Comparison of ENCODE assay signal across 25 mouse cellular contexts in genomic region chr4:56723237-56723636, GRCm38 (mm10). TPM values are rescaled to one million over a fixed set of nuclear protein-coding genes. Genes with fewer than 3 reads are reported as not detected.
"Had no signal": no experiment of that assay in that cellular context is flagged by ENCODE, and none has a peak within 500 bp of the region (broad histone marks: within the 10 kb centered on the region; RNA-seq: fewer than 3 reads in every experiment).

No protein-coding gene starts in this region.

- ATAC-seq: intestine, embryonic 15.5 days; liver, postnatal 0 days; lung, postnatal 0 days; midbrain, embryonic 16.5 days had no signal

- DNase-seq: left cerebral cortex, postnatal 4 days; liver, postnatal 0 days; lung, embryonic 14.5 days; thymus, postnatal 25 days had no signal

- H3K27me3 ChIP-seq: intestine, embryonic 15.5 days; limb, embryonic 12.5 days; limb, embryonic 15.5 days; midbrain, embryonic 12.5 days had no signal

- H3K4me3 ChIP-seq: intestine, embryonic 15.5 days; limb, embryonic 12.5 days; limb, embryonic 15.5 days; midbrain, embryonic 12.5 days had no signal

- H3K4me1 ChIP-seq: intestine, embryonic 15.5 days; limb, embryonic 12.5 days; midbrain, embryonic 12.5 days had no signal

- H3K9me3 ChIP-seq: intestine, embryonic 15.5 days; limb, embryonic 12.5 days; limb, embryonic 15.5 days had no signal

- H3K36me3 ChIP-seq: intestine, embryonic 15.5 days; limb, embryonic 12.5 days; limb, embryonic 15.5 days; midbrain, embryonic 12.5 days had no signal

- H3K9ac ChIP-seq: intestine, embryonic 15.5 days; limb, embryonic 12.5 days; limb, embryonic 15.5 days; liver, embryonic 14.5 days; liver, postnatal 0 days; lung, embryonic 14.5 days; midbrain, embryonic 12.5 days had no signal

- H3K27ac ChIP-seq: intestine, embryonic 15.5 days; kidney, postnatal 0 days; limb, embryonic 12.5 days; limb, embryonic 15.5 days; liver, embryonic 14.5 days; macrophage; midbrain, embryonic 12.5 days had no signal

- H3K4me2 ChIP-seq: intestine, embryonic 15.5 days; limb, embryonic 12.5 days; limb, embryonic 15.5 days; liver, embryonic 11.5 days; lung, embryonic 14.5 days; midbrain, embryonic 12.5 days had no signal

RNA-seq across cellular contexts. Expression of gene Gm26657, which starts 16.6 kb away (rescaled TPM):
- total RNA-seq: layer of hippocampus, adult 18-20 months; layer of hippocampus, postnatal 14 days; left cerebral cortex, adult 8-10 months; left cerebral cortex, postnatal 14 days; left cerebral cortex, postnatal 4 days; megakaryocyte, adult 5-6 weeks had no signal
- polyA plus RNA-seq: intestine, embryonic 15.5 days; kidney, postnatal 0 days; limb, embryonic 12.5 days; limb, embryonic 15.5 days; liver, embryonic 11.5 days; liver, embryonic 14.5 days; liver, postnatal 0 days; lung, embryonic 14.5 days; lung, postnatal 0 days; macrophage; midbrain, embryonic 12.5 days; midbrain, embryonic 16.5 days; neural tube, embryonic 11.5 days; neural tube, embryonic 14.5 days; small intestine, adult 2 months; spleen, adult 2 months; stomach, embryonic 16.5 days; thymus, postnatal 0 days had no signal

RNA-seq across cellular contexts. Expression of gene Actl7b, which starts 18.0 kb away (rescaled TPM):
- total RNA-seq: layer of hippocampus, adult 18-20 months; left cerebral cortex, postnatal 4 days had no signal
- polyA plus RNA-seq: intestine, embryonic 15.5 days; kidney, postnatal 0 days; limb, embryonic 15.5 days; liver, embryonic 11.5 days; liver, embryonic 14.5 days; liver, postnatal 0 days; lung, embryonic 14.5 days; macrophage; midbrain, embryonic 12.5 days; midbrain, embryonic 16.5 days; neural tube, embryonic 11.5 days; neural tube, embryonic 14.5 days; small intestine, adult 2 months; spleen, adult 2 months; stomach, embryonic 16.5 days; thymus, postnatal 0 days had no signal

RNA-seq across cellular contexts. Expression of gene Actl7a, which starts 20.0 kb away (rescaled TPM):
- total RNA-seq: layer of hippocampus, adult 18-20 months; layer of hippocampus, postnatal 14 days; left cerebral cortex, adult 8-10 months; left cerebral cortex, postnatal 14 days; left cerebral cortex, postnatal 4 days; megakaryocyte, adult 5-6 weeks had no signal
- polyA plus RNA-seq: intestine, embryonic 15.5 days; kidney, postnatal 0 days; limb, embryonic 12.5 days; limb, embryonic 15.5 days; liver, embryonic 11.5 days; liver, embryonic 14.5 days; liver, postnatal 0 days; lung, embryonic 14.5 days; lung, postnatal 0 days; macrophage; midbrain, embryonic 12.5 days; midbrain, embryonic 16.5 days; neural tube, embryonic 11.5 days; neural tube, embryonic 14.5 days; small intestine, adult 2 months; spleen, adult 2 months; stomach, embryonic 16.5 days; thymus, postnatal 0 days had no signal
